Mouse (Mus musculus) forebrain, postnatal 0 days (tissue): ENCODE measurements around the gene Smurf2. TPM values are rescaled to one million over a fixed set of nuclear protein-coding genes. Genes with fewer than 3 reads are reported as not detected.
A peak's percentile ranks its signal among the peaks of the same experiment; 100 is the strongest.

Experiments
- ATAC-seq: fragments of 200-750 bp; cut with Nextera tagmentation; 2 replicates; pipeline ENCODE4 v1.8.0; 2017; ENCODE audit warnings: mild to moderate bottlenecking, moderate library complexity
- DNase-seq: peaks from one replicate; pipeline ENCODE4 v3.0.0-alpha.2; 2015
- H3K27ac ChIP-seq: fragments of 300-500 bp; sonication (generic); 2 replicates; pipeline ENCODE4 v1.5.1; 2014; ENCODE audit warnings: low read depth, mild to moderate bottlenecking, antibody characterized with exemption, low read length, moderate library complexity, mixed read lengths
- H3K27me3 ChIP-seq: fragments of 300-500 bp; sonication (generic); 2 replicates; pipeline ENCODE4 v1.6.1; 2014; ENCODE audit warnings: mild to moderate bottlenecking, low read length, mixed read lengths; ENCODE audit not compliant: insufficient read depth
- H3K36me3 ChIP-seq: fragments of 300-500 bp; sonication (generic); 2 replicates; pipeline ENCODE4 v1.6.1; 2014; ENCODE audit warnings: mild to moderate bottlenecking, moderate library complexity; ENCODE audit not compliant: insufficient read depth
- H3K4me1 ChIP-seq: fragments of 300-500 bp; sonication (generic); 2 replicates; pipeline ENCODE4 v1.6.1; 2014; ENCODE audit warnings: antibody characterized with exemption; ENCODE audit not compliant: insufficient read depth
- H3K4me2 ChIP-seq: fragments of 300-500 bp; sonication (generic); 2 replicates; pipeline ENCODE4 v1.6.1; 2014; ENCODE audit warnings: low read depth, mild to moderate bottlenecking, moderate library complexity
- H3K4me3 ChIP-seq: fragments of 300-500 bp; sonication (generic); 2 replicates; pipeline ENCODE4 v1.5.1; 2014; ENCODE audit warnings: low read depth, low read length, mixed read lengths
- H3K9ac ChIP-seq: fragments of 300-500 bp; sonication (generic); 2 replicates; pipeline ENCODE4 v1.6.1; 2014; ENCODE audit warnings: mild to moderate bottlenecking
- H3K9me3 ChIP-seq: fragments of 300-500 bp; sonication (generic); 2 replicates; pipeline ENCODE4 v1.6.1; 2016; ENCODE audit warnings: low read length
- CTCF ChIP-seq: sonication (generic); IDR thresholded peaks from 2 replicates; pipeline ENCODE4 v1.5.1; 2016; ENCODE audit warnings: antibody characterized with exemption, control low read depth, low read depth
- WGBS: fragments of 180-500 bp; shearing (Covaris S2); extraction: QIAGEN DNeasy Blood & Tissue Kit; methylation state at CpG from one replicate; pipeline ENCODE4 v1.1.7; 2014; 5-methylcytosine and 5-hydroxymethylcytosine counted together
- polyA plus RNA-seq: library from polyadenylated mRNA; unstranded; fragments of >200 nt; fragmentation: Nextera tagmentation; extraction: Ambion mirVana; gene quantifications from 2 replicates; pipeline ENCODE4 v1.2.1, GENCODE M21; 2015
- total RNA-seq: library from RNA; depleted of rRNA; stranded (reverse); fragments of >200 nt; gene quantifications from 2 replicates; pipeline ENCODE4 v1.2.3, GENCODE M21; 2014; rRNA removed

Smurf2 gene
- total RNA-seq (44.3 and 46.1 TPM in 2 replicates), polyA plus RNA-seq (6.6 and 7.4 TPM in 2 replicates)

- peak within 1 kb of the TSS; percentile 94 for H3K4me3 ChIP-seq
- H3K36me3 ChIP-seq, result no peaks in the 10 kb centered on the region
- peaks cover 10% of the 10 kb centered on the region for H3K4me1 ChIP-seq
- no peaks in the 10 kb centered on the region for H3K9me3 ChIP-seq
- peak; percentile 17 for TF ChIP-seq CTCF
- DNase-seq, result peak; percentile 88
- H3K27me3 ChIP-seq, result no peaks in the 10 kb centered on the region
- peak within 1 kb of the TSS; percentile 93 for H3K27ac ChIP-seq
- peak; percentile 96 for ATAC-seq
- H3K9ac ChIP-seq, result peak within 1 kb of the TSS; percentile 92
- 5% methylated on average over 49 of the region's 72 CpGs for WGBS
- peak within 1 kb of the TSS; percentile 76 for H3K4me2 ChIP-seq
Measured at GRCm38 (mm10) chr11:106920551-106921379, at the start of gene Smurf2. Gene Smurf2, minus strand, starts transcription at chr11:106920715.

GRCm38 (mm10) chr11:106969798-106970197 lies 49.3 kb upstream of the Smurf2 start:
- Histone ChIP-seq H3K4me1 (no peaks in the 10 kb centered on the region), H3K27me3 (no peaks in the 10 kb centered on the region), H3K27ac (no peak overlapping the region), H3K9ac (no peak overlapping the region), H3K4me3 (no peak overlapping the region), H3K36me3 (no peaks in the 10 kb centered on the region), H3K4me2 (no peak overlapping the region), H3K9me3 (no peaks in the 10 kb centered on the region)
- TF ChIP-seq CTCF, result no peak
- WGBS, result 91% methylated on average over 8 of the region's 8 CpGs
- no peak for ATAC-seq
- DNase-seq, result no peak

GRCm38 (mm10) chr11:106967630-106968029 lies 47.1 kb upstream of the Smurf2 start:
- Histone ChIP-seq H3K4me3 (no peak overlapping the region), H3K36me3 (no peaks in the 10 kb centered on the region), H3K9me3 (no peaks in the 10 kb centered on the region), H3K27me3 (no peaks in the 10 kb centered on the region), H3K27ac (no peak overlapping the region), H3K9ac (no peak overlapping the region), H3K4me1 (no peaks in the 10 kb centered on the region), H3K4me2 (no peak overlapping the region)
- WGBS, result 80% methylated on average over 10 of the region's 10 CpGs
- no peak for DNase-seq
- no peak for ATAC-seq
- TF ChIP-seq CTCF, result no peak

- no peak for TF ChIP-seq CTCF
- H3K9ac ChIP-seq, result no peak overlapping the region
- H3K4me2 ChIP-seq, result no peak overlapping the region
- H3K4me3 ChIP-seq, result no peak overlapping the region
- ATAC-seq (no peak), DNase-seq (no peak)
- H3K4me1 ChIP-seq, result no peaks in the 10 kb centered on the region
- 91% methylated on average over 4 of the region's 4 CpGs for WGBS
- H3K9me3 ChIP-seq, result no peaks in the 10 kb centered on the region
- no peaks in the 10 kb centered on the region for H3K36me3 ChIP-seq
- H3K27ac ChIP-seq, result no peak overlapping the region
- no peaks in the 10 kb centered on the region for H3K27me3 ChIP-seq
Measured at GRCm38 (mm10) chr11:106965881-106966280, 45.4 kb upstream of the Smurf2 start.

- no peak for DNase-seq
Measured at GRCm38 (mm10) chr11:106962310-106962709, 41.8 kb upstream of the Smurf2 start.

GRCm38 (mm10) chr11:106961471-106962081 lies 41.1 kb upstream of the Smurf2 start:
- TF ChIP-seq CTCF, result no peak
- Histone ChIP-seq H3K27ac (no peak overlapping the region), H3K9ac (no peak overlapping the region), H3K36me3 (no peaks in the 10 kb centered on the region), H3K27me3 (no peaks in the 10 kb centered on the region), H3K4me1 (no peaks in the 10 kb centered on the region), H3K9me3 (no peaks in the 10 kb centered on the region), H3K4me2 (no peak overlapping the region), H3K4me3 (no peak overlapping the region)
- ATAC-seq (no peak), DNase-seq (no peak)
- WGBS, result 77% methylated on average over 13 of the region's 13 CpGs

More at GRCm38 (mm10) chr11:106962310-106962709, 41.8 kb upstream of the Smurf2 start:
- Histone ChIP-seq H3K4me1 (no peaks in the 10 kb centered on the region), H3K9me3 (no peaks in the 10 kb centered on the region), H3K4me2 (no peak overlapping the region), H3K9ac (no peak overlapping the region), H3K36me3 (no peaks in the 10 kb centered on the region), H3K27me3 (no peaks in the 10 kb centered on the region), H3K4me3 (no peak overlapping the region), H3K27ac (no peak overlapping the region)
- no peak for TF ChIP-seq CTCF
- no peak for ATAC-seq
- 86% methylated on average over 9 of the region's 9 CpGs for WGBS

GRCm38 (mm10) chr11:106959121-106959520 lies 38.6 kb upstream of the Smurf2 start:
- Histone ChIP-seq H3K27ac (no peak overlapping the region), H3K4me1 (no peaks in the 10 kb centered on the region), H3K4me3 (no peak overlapping the region), H3K9ac (no peak overlapping the region), H3K27me3 (no peaks in the 10 kb centered on the region), H3K4me2 (no peak overlapping the region), H3K9me3 (no peaks in the 10 kb centered on the region), H3K36me3 (no peaks in the 10 kb centered on the region)
- no peak for TF ChIP-seq CTCF
- 89% methylated on average over 5 of the region's 5 CpGs for WGBS
- DNase-seq (no peak), ATAC-seq (no peak)
